Mouse (Mus musculus) CH12.LX (cell line): ENCODE measurements around the gene Slc16a7. TPM values are rescaled to one million over a fixed set of nuclear protein-coding genes. Genes with fewer than 3 reads are reported as not detected.

Experiments used
- DNase-seq: peaks from one replicate; pipeline ENCODE4 v3.0.0-alpha.2; 2013; ENCODE audit errors: extremely low read depth
- H3K27ac ChIP-seq: 2 replicates; pipeline ENCODE4 v1.5.1; 2012; ENCODE audit warnings: low read depth, mild to moderate bottlenecking, control low read depth, moderate library complexity; ENCODE audit not compliant: insufficient read depth
- H3K27me3 ChIP-seq: replicated peaks from 2 replicates; pipeline ENCODE3; 2012; ENCODE audit warnings: inconsistent platforms
- H3K36me3 ChIP-seq, 2 experiments: replicated peaks in 1 of 2; 2 replicates each; pipeline versions ENCODE3 to v1.6.1; 2012; ENCODE audit warnings: inconsistent platforms in 1 of 2, low read length in 1 of 2, mild to moderate bottlenecking in 1 of 2, mixed read lengths in 1 of 2, moderate library complexity in 1 of 2; ENCODE audit not compliant: control insufficient read depth in 1 of 2, insufficient read depth in 1 of 2
- H3K4me1 ChIP-seq, 2 experiments: 2 replicates each; pipeline ENCODE4 v1.6.1; 2012; ENCODE audit warnings: inconsistent platforms in 1 of 2, moderate library complexity in 1 of 2; ENCODE audit not compliant: insufficient read depth in 2 of 2, control insufficient read depth in 1 of 2
- H3K4me2 ChIP-seq: 2 replicates; pipeline ENCODE4 v1.6.1; 2012; ENCODE audit warnings: low read depth, mild to moderate bottlenecking, control low read depth; ENCODE audit not compliant: poor library complexity, insufficient read depth, severe bottlenecking
- H3K4me3 ChIP-seq, 3 experiments: fragments of 150-350 bp in 1 of 3; sonication (generic) in 1 of 3; replicated peaks in 1 of 3; 2 replicates each; pipeline versions ENCODE3 to v1.5.1; 2011 to 2012; ENCODE audit warnings: low read depth in 2 of 3, low read length in 2 of 3, mild to moderate bottlenecking in 2 of 3, moderate library complexity in 2 of 3, control low read depth in 1 of 3, improper control_type of control experiment in 1 of 3, inconsistent platforms in 1 of 3, mixed read lengths in 1 of 3; ENCODE audit not compliant: poor library complexity in 1 of 3
- H3K79me2 ChIP-seq: replicated peaks from 2 replicates; pipeline ENCODE4 v1.6.1; 2012; ENCODE audit warnings: mild to moderate bottlenecking, moderate library complexity; ENCODE audit not compliant: control insufficient read depth, poor library complexity, insufficient read depth, severe bottlenecking; ENCODE audit errors: extremely low read depth
- H3K9ac ChIP-seq: 2 replicates; pipeline ENCODE4 v1.6.1; 2012; ENCODE audit warnings: low read depth, mild to moderate bottlenecking, control low read depth, moderate library complexity; ENCODE audit not compliant: insufficient read depth
- H3K9me3 ChIP-seq: replicated peaks from 2 replicates; pipeline ENCODE3; 2012; ENCODE audit warnings: low read length, inconsistent platforms, mixed read lengths
- BHLHE40 ChIP-seq: IDR thresholded peaks from 2 replicates; pipeline ENCODE4 v1.6.1; 2011; ENCODE audit warnings: mild to moderate bottlenecking, low read depth, low read length, improper control_type of control experiment
- CHD2 ChIP-seq: IDR thresholded peaks from 2 replicates; pipeline ENCODE4 v1.6.1; 2011; ENCODE audit warnings: low read length, improper control_type of control experiment
- E2F4 ChIP-seq: IDR thresholded peaks from 2 replicates; pipeline ENCODE4 v1.6.1; 2011; ENCODE audit warnings: low read depth, low read length, improper control_type of control experiment; ENCODE audit not compliant: insufficient replicate concordance
- GABPA ChIP-seq: IDR thresholded peaks from 2 replicates; pipeline ENCODE4 v1.6.1; 2012; ENCODE audit warnings: low read depth, low read length, improper control_type of control experiment, inconsistent platforms; ENCODE audit not compliant: insufficient replicate concordance
- JUND ChIP-seq: conservative IDR thresholded peaks from 2 replicates; pipeline ENCODE4 v1.6.1; 2011; ENCODE audit warnings: low read depth, low read length, improper control_type of control experiment
- MAFK ChIP-seq: IDR thresholded peaks from 2 replicates; pipeline ENCODE4 v1.6.1; 2011; ENCODE audit warnings: low read length, improper control_type of control experiment; ENCODE audit not compliant: insufficient replicate concordance
- MEF2A ChIP-seq: IDR thresholded peaks from 2 replicates; pipeline ENCODE4 v1.6.1; 2014; ENCODE audit warnings: low read depth, mild to moderate bottlenecking, inconsistent platforms, low read length, improper control_type of control experiment, borderline replicate concordance
- NELFE ChIP-seq: IDR thresholded peaks from 2 replicates; pipeline ENCODE4 v1.6.1; 2011; ENCODE audit warnings: low read depth, low read length, improper control_type of control experiment
- PAX5 ChIP-seq: IDR thresholded peaks from 2 replicates; pipeline ENCODE4 v1.6.1; 2012; ENCODE audit warnings: low read length, inconsistent platforms, mixed read lengths
- POLR2AphosphoS2 ChIP-seq: IDR thresholded peaks from 2 replicates; pipeline ENCODE4 v1.6.1; 2011; ENCODE audit warnings: low read depth, low read length, improper control_type of control experiment
- TCF12 ChIP-seq: IDR thresholded peaks from 2 replicates; pipeline ENCODE4 v1.6.1; 2014; ENCODE audit warnings: low read depth, mild to moderate bottlenecking, inconsistent platforms, low read length, improper control_type of control experiment
- USF1 ChIP-seq: IDR thresholded peaks from 2 replicates; pipeline ENCODE4 v1.6.1; 2014; ENCODE audit warnings: low read depth, mild to moderate bottlenecking, inconsistent platforms, low read length, improper control_type of control experiment
- ZKSCAN1 ChIP-seq: IDR thresholded peaks from 2 replicates; pipeline ENCODE4 v1.6.1; 2012; ENCODE audit warnings: low read depth, inconsistent platforms, low read length, improper control_type of control experiment, borderline replicate concordance
- dilution Hi-C: fragments of 300-500 bp; cut with MboI; formaldehyde crosslinking; loops from 2 replicates; pipeline ENCODE4 v1.14.3; 2020; ENCODE audit warnings: low sequenced_read_pairs; ENCODE audit not compliant: extremely low pct_unique_long_range_greater_than_20kb, extremely low pct_ligation_motif_present
- in situ Hi-C: fragments of 300-500 bp; cut with MboI; formaldehyde crosslinking; loops from 3 replicates; pipeline ENCODE4 v1.14.3; 2019; ENCODE audit warnings: low sequenced_read_pairs, low pct_ligation_motif_present, low pct_unique_long_range_greater_than_20kb, mixed read lengths
- polyA plus RNA-seq: library from polyadenylated mRNA; unstranded; fragments of >175 nt; gene quantifications from 2 replicates; pipeline ENCODE4 v1.2.1, GENCODE M21; 2012; ENCODE audit warnings: low read depth; ENCODE audit not compliant: insufficient read length
- total RNA-seq, 2 experiments: library from RNA; depleted of rRNA; stranded (reverse); fragments of 300-350 nt in 1 of 2; fragments of >200 nt in 1 of 2; gene quantifications; 2 replicates each; pipeline ENCODE4 v1.2.3; 2012 to 2014

The Slc16a7 gene
- total and polyA plus RNA-seq, 3 experiments, result not detected

DNA sequence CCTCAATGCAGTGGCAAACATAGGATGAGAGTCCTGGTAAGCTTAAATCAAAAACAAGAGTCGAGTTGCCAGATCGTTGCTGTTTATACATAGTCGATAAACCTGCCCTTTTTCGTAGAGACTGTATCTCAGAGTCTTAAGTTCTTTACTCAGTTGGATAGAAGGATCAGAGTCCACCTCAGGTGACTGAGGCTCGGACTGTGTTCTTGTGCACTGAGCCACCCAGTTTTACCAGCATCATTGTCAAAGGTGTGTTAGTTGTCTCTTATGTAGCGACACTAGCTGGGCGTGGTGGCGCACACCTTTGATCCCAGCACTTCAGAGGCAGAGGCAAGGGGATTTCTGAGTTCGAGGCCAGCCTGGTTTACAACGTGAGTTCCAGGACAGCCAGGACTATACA lies 217.6 kb downstream of the Slc16a7 start:
- no peak for DNase-seq
- Histone ChIP-seq H3K9me3 (peaks cover 36% of the 10 kb centered on the region), H3K9ac (no peak overlapping the region), H3K27me3 (no peaks in the 10 kb centered on the region), H3K27ac (no peak overlapping the region), H3K4me1 (no peaks in the 10 kb centered on the region), H3K4me3 (no peak overlapping the region), H3K79me2 (no peaks in the 10 kb centered on the region), H3K36me3 (no peaks in the 10 kb centered on the region), H3K4me2 (no peak overlapping the region)
- TF ChIP-seq BHLHE40 (no peak), JUND (no peak), GABPA (no peak), ZKSCAN1 (no peak), NELFE (no peak), TCF12 (no peak), MEF2A (no peak), PAX5 (no peak), E2F4 (no peak), POLR2AphosphoS2 (no peak), USF1 (no peak)
- in situ Hi-C loops (no loop called here), dilution Hi-C loops (no loop called here)

DNA sequence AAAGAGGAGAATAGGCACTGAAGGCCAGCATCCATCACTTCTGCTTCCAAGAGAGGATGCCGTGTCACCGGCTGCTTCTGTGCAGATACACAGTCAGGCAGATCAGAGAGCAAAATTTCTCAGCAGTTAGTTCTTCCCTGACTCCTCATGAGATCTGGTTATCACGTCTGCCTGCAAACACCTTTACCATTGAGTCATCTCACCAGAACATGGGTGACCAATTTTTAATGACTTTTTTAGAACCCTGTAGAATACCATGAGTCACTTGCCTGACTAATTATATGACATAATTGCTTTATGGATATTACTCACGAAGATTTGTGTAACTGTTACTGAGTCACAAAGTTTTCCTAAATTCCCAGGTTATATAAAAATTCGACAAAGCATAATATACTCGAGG lies 218.1 kb downstream of the Slc16a7 start:
- Histone ChIP-seq H3K79me2 (no peaks in the 10 kb centered on the region), H3K4me2 (no peak overlapping the region), H3K4me3 (no peak overlapping the region), H3K9ac (no peak overlapping the region), H3K27me3 (no peaks in the 10 kb centered on the region), H3K27ac (no peak overlapping the region), H3K36me3 (no peaks in the 10 kb centered on the region), H3K9me3 (peaks cover 40% of the 10 kb centered on the region), H3K4me1 (no peaks in the 10 kb centered on the region)
- dilution Hi-C loops, result no loop called here
- no peak for DNase-seq
- in situ Hi-C loops, result no loop called here
- TF ChIP-seq MAFK, result no peak
- TF ChIP-seq CHD2, result no peak
- no peak for TF ChIP-seq TCF12
